Mouse (Mus musculus) frontal cortex, postnatal 14 days (tissue): ENCODE results near the gene Ddx49.

ENCODE experiments used
- DNase-seq, 2 experiments: peaks; one replicate each; pipeline ENCODE4 v3.0.0; 2022; ENCODE audit warnings: low spot score in 2 of 2

Ddx49 gene

GRCm38 (mm10) chr8:70316511-70317504, 14.5 kb upstream of the Ddx49 start:
- DNase-seq: peak; percentile 77 to 91

- DNase-seq: peak; percentile 69 to 81
These were observed 13.6 kb upstream of the Ddx49 start, which contains the start of gene Cers1 for GRCm38 (mm10) chr8:70315624-70316510. Gene Cers1, plus strand, starts transcription at chr8:70315775.

- no peak for DNase-seq
These were observed 11.1 kb upstream of the Ddx49 start for GRCm38 (mm10) chr8:70313399-70313798.

- DNase-seq: no peak
These were observed 7.0 kb upstream of the Ddx49 start for GRCm38 (mm10) chr8:70309311-70309710.

- no peak for DNase-seq
These were observed 612 bp upstream of the Ddx49 start for GRCm38 (mm10) chr8:70302901-70303300.

- no peak for DNase-seq
These were observed 1.4 kb downstream of the Ddx49 start for GRCm38 (mm10) chr8:70300881-70301280.

GRCm38 (mm10) chr8:70293988-70294405, 8.3 kb downstream of the Ddx49 start:
- no peak for DNase-seq

- DNase-seq: no peak
These were observed 15.6 kb downstream of the Ddx49 start for GRCm38 (mm10) chr8:70286737-70287136.

GRCm38 (mm10) chr8:70285304-70285703, 17.0 kb downstream of the Ddx49 start:
- no peak for DNase-seq

GRCm38 (mm10) chr8:70284421-70284820, 17.9 kb downstream of the Ddx49 start:
- no peak for DNase-seq

GRCm38 (mm10) chr8:70283136-70284077, 18.9 kb downstream of the Ddx49 start:
- no peak for DNase-seq

GRCm38 (mm10) chr8:70282603-70283135, 19.6 kb downstream of the Ddx49 start, which contains the start of gene Homer3:
Gene Homer3, plus strand, starts transcription at chr8:70282827.
- DNase-seq: peak; percentile 65 to 69

- no peak for DNase-seq
These were observed 21.3 kb downstream of the Ddx49 start for GRCm38 (mm10) chr8:70281001-70281400.

- no peak for DNase-seq
These were observed 23.0 kb downstream of the Ddx49 start for GRCm38 (mm10) chr8:70279266-70279665.

GRCm38 (mm10) chr8:70278175-70278574, 24.1 kb downstream of the Ddx49 start:
- no peak for DNase-seq

- no peak for DNase-seq
These were observed 25.8 kb downstream of the Ddx49 start for GRCm38 (mm10) chr8:70276476-70276875.

GRCm38 (mm10) chr8:70274350-70274749, 27.9 kb downstream of the Ddx49 start:
- no peak for DNase-seq

GRCm38 (mm10) chr8:70272949-70273348, 29.3 kb downstream of the Ddx49 start:
- DNase-seq: no peak

GRCm38 (mm10) chr8:70268799-70269565, 33.3 kb downstream of the Ddx49 start:
- peak; percentile 37 to 49 for DNase-seq

- DNase-seq: no peak
These were observed 34.0 kb downstream of the Ddx49 start for GRCm38 (mm10) chr8:70268311-70268710.
